Mouse (Mus musculus) heart, embryonic 16.5 days (tissue): ENCODE data around the gene Rnf123. TPM values are rescaled to one million over a fixed set of nuclear protein-coding genes. Genes with fewer than 3 reads are reported as not detected.

Experiments
- ATAC-seq: fragments of 200-750 bp; cut with Nextera tagmentation; replicated peaks from 2 replicates; pipeline ENCODE4 v1.8.0; 2017; ENCODE audit warnings: moderate number of reproducible peaks; ENCODE audit not compliant: insufficient read depth, low FRiP score; ENCODE audit errors: extremely low read depth
- H3K27ac ChIP-seq: fragments of 300-500 bp; sonication (generic); 2 replicates; pipeline ENCODE4 v1.5.1; 2014; ENCODE audit warnings: mild to moderate bottlenecking, low read length, control low read depth, moderate library complexity
- H3K27me3 ChIP-seq: fragments of 300-500 bp; sonication (generic); 2 replicates; pipeline ENCODE4 v1.6.1; 2014; ENCODE audit warnings: low read length, mixed read lengths; ENCODE audit not compliant: control insufficient read depth, insufficient read depth
- H3K36me3 ChIP-seq: fragments of 300-500 bp; sonication (generic); 2 replicates; pipeline ENCODE4 v1.6.1; 2014; ENCODE audit not compliant: control insufficient read depth, insufficient read depth
- H3K4me1 ChIP-seq: fragments of 300-500 bp; sonication (generic); 2 replicates; pipeline ENCODE4 v1.6.1; 2014; ENCODE audit warnings: low read length, mixed read lengths; ENCODE audit not compliant: control insufficient read depth, insufficient read depth
- H3K4me2 ChIP-seq: fragments of 300-500 bp; sonication (generic); 2 replicates; pipeline ENCODE4 v1.6.1; 2014; ENCODE audit warnings: low read depth, mild to moderate bottlenecking, control low read depth, low read length
- H3K4me3 ChIP-seq: fragments of 300-500 bp; sonication (generic); 2 replicates; pipeline ENCODE4 v1.5.1; 2014; ENCODE audit warnings: mild to moderate bottlenecking, control low read depth, low read length
- H3K9ac ChIP-seq: fragments of 300-500 bp; sonication (generic); 2 replicates; pipeline ENCODE4 v1.6.1; 2014; ENCODE audit warnings: low read length, control low read depth
- H3K9me3 ChIP-seq: fragments of 300-500 bp; sonication (generic); replicated peaks from 2 replicates; pipeline ENCODE4 v1.6.1; 2016; ENCODE audit warnings: low read length; ENCODE audit not compliant: control insufficient read depth
- WGBS: fragments of 180-500 bp; shearing (Covaris S2); extraction: QIAGEN DNeasy Blood & Tissue Kit; methylation state at CpG from one replicate; pipeline ENCODE4 v1.1.7; 2014; 5-methylcytosine and 5-hydroxymethylcytosine counted together
- polyA plus RNA-seq: library from polyadenylated mRNA; unstranded; fragments of >200 nt; fragmentation: Nextera tagmentation; extraction: Ambion mirVana; gene quantifications from 2 replicates; pipeline ENCODE4 v1.2.1, GENCODE M21; 2015

Gene Rnf123
- polyA plus RNA-seq, 1 experiment from 2014 or later, result 31.3 TPM

GRCm38 (mm10) chr9:108110160-108110559 is 27.0 kb upstream of the Rnf123 start:
- no peak overlapping the region; the same call in 1 of the 2 replicates for H3K4me3 ChIP-seq
- H3K4me1 ChIP-seq, result peaks cover 9% of the 10 kb centered on the region
- no peak overlapping the region for H3K9ac ChIP-seq
- H3K9me3 ChIP-seq, result peaks cover 3% of the 10 kb centered on the region; the same call in 1 of the 2 replicates
- no peaks in the 10 kb centered on the region for H3K36me3 ChIP-seq
- H3K4me2 ChIP-seq, result peak overlapping the region; percentile 70
- ATAC-seq, result no peak
- peaks cover 8% of the 10 kb centered on the region for H3K27me3 ChIP-seq
- WGBS, result 74% methylated on average over 16 of the region's 16 CpGs
- H3K27ac ChIP-seq, result no peak overlapping the region

- no peak overlapping the region; the same call in 1 of the 2 replicates for H3K27ac ChIP-seq
- no peaks in the 10 kb centered on the region for H3K9me3 ChIP-seq
- ATAC-seq, result no peak
- WGBS, result 93% methylated on average over 16 of the region's 16 CpGs
- no peak overlapping the region for H3K4me2 ChIP-seq
- H3K4me1 ChIP-seq, result peaks cover 9% of the 10 kb centered on the region
- H3K36me3 ChIP-seq, result no peaks in the 10 kb centered on the region
- no peaks in the 10 kb centered on the region; the same call in 1 of the 2 replicates for H3K27me3 ChIP-seq
- H3K4me3 ChIP-seq, result no peak overlapping the region
- H3K9ac ChIP-seq, result no peak overlapping the region
Measured at GRCm38 (mm10) chr9:108107867-108108266, 24.7 kb upstream of the Rnf123 start.

- WGBS, result 90% methylated on average over 23 of the region's 23 CpGs
- Histone ChIP-seq H3K4me2 (no peak overlapping the region), H3K27ac (no peak overlapping the region), H3K36me3 (no peaks in the 10 kb centered on the region), H3K4me3 (no peak overlapping the region), H3K9me3 (no peaks in the 10 kb centered on the region), H3K27me3 (no peaks in the 10 kb centered on the region), H3K4me1 (peaks cover 7% of the 10 kb centered on the region; the same call in 1 of the 2 replicates), H3K9ac (no peak overlapping the region)
- ATAC-seq, result no peak
Measured at GRCm38 (mm10) chr9:108106090-108106489, 22.9 kb upstream of the Rnf123 start.

GRCm38 (mm10) chr9:108105549-108105863 is 22.4 kb upstream of the Rnf123 start:
- Histone ChIP-seq H3K4me1 (peaks cover 3% of the 10 kb centered on the region; the same call in 1 of the 2 replicates), H3K4me3 (no peak overlapping the region), H3K9ac (no peak overlapping the region), H3K4me2 (peak overlapping the region; percentile 23), H3K36me3 (no peaks in the 10 kb centered on the region), H3K9me3 (no peaks in the 10 kb centered on the region), H3K27ac (no peak overlapping the region), H3K27me3 (no peaks in the 10 kb centered on the region)
- 84% methylated on average over 12 of the region's 12 CpGs for WGBS
- ATAC-seq, result no peak

GRCm38 (mm10) chr9:108104766-108105548 is 21.8 kb upstream of the Rnf123 start:
- H3K9me3 ChIP-seq, result no peaks in the 10 kb centered on the region
- WGBS, result 41% methylated on average over 30 of the region's 31 CpGs
- H3K9ac ChIP-seq, result peak overlapping the region; percentile 5; the same call in 1 of the 2 replicates
- no peak overlapping the region for H3K27ac ChIP-seq
- H3K4me1 ChIP-seq, result no peaks in the 10 kb centered on the region
- H3K4me3 ChIP-seq, result no peak overlapping the region
- peak overlapping the region; percentile 23 for H3K4me2 ChIP-seq
- H3K36me3 ChIP-seq, result no peaks in the 10 kb centered on the region
- H3K27me3 ChIP-seq, result no peaks in the 10 kb centered on the region
- ATAC-seq, result peak; percentile 35; the same call in 1 of the 2 replicates

- no peaks in the 10 kb centered on the region for H3K9me3 ChIP-seq
- no peak overlapping the region for H3K9ac ChIP-seq
- H3K27me3 ChIP-seq, result no peaks in the 10 kb centered on the region
- no peak overlapping the region for H3K4me3 ChIP-seq
- H3K36me3 ChIP-seq, result no peaks in the 10 kb centered on the region
- peaks cover 15% of the 10 kb centered on the region; the same call in 1 of the 2 replicates for H3K4me1 ChIP-seq
- 84% methylated on average over 8 of the region's 8 CpGs for WGBS
- no peak for ATAC-seq
- H3K4me2 ChIP-seq, result no peak overlapping the region
- no peak overlapping the region for H3K27ac ChIP-seq
Measured at GRCm38 (mm10) chr9:108099619-108100018, 16.5 kb upstream of the Rnf123 start.

GRCm38 (mm10) chr9:108095949-108096712 is 13.0 kb upstream of the Rnf123 start:
- no peak overlapping the region for H3K4me2 ChIP-seq
- H3K4me1 ChIP-seq, result peaks cover 20% of the 10 kb centered on the region; the same call in 1 of the 2 replicates
- peak overlapping the region; percentile 41; the same call in 1 of the 2 replicates for H3K27ac ChIP-seq
- WGBS, result 55% methylated on average over 10 of the region's 10 CpGs
- no peaks in the 10 kb centered on the region for H3K27me3 ChIP-seq
- peaks cover 2% of the 10 kb centered on the region; the same call in 1 of the 2 replicates for H3K36me3 ChIP-seq
- H3K9me3 ChIP-seq, result no peaks in the 10 kb centered on the region
- no peak for ATAC-seq
- H3K4me3 ChIP-seq, result no peak overlapping the region
- 0 out of 2 replicates have a peak overlapping the region, but pooled peaks have one; percentile 7 for H3K9ac ChIP-seq

GRCm38 (mm10) chr9:108095518-108095917 is 12.4 kb upstream of the Rnf123 start:
- 0 out of 2 replicates have a peak, but pooled peaks have one; percentile 15 for ATAC-seq
- H3K9ac ChIP-seq, result peak overlapping the region; percentile 90
- peak overlapping the region; percentile 99 for H3K4me2 ChIP-seq
- WGBS, result 7% methylated on average over 3 of the region's 3 CpGs
- H3K36me3 ChIP-seq, result peaks cover 8% of the 10 kb centered on the region; the same call in 1 of the 2 replicates
- H3K4me1 ChIP-seq, result peaks cover 20% of the 10 kb centered on the region; the same call in 1 of the 2 replicates
- peak overlapping the region; percentile 82 for H3K4me3 ChIP-seq
- no peaks in the 10 kb centered on the region for H3K9me3 ChIP-seq
- H3K27me3 ChIP-seq, result no peaks in the 10 kb centered on the region
- no peak overlapping the region; the same call in 1 of the 2 replicates for H3K27ac ChIP-seq
